Mouse (Mus musculus) thymus, adult 2 months (tissue): ENCODE measurements around the gene Rpl3l. TPM values are rescaled to one million over a fixed set of nuclear protein-coding genes. Genes with fewer than 3 reads are reported as not detected.
A peak's percentile ranks its signal among the peaks of the same experiment; 100 is the strongest.

Source experiments
- DNase-seq: peaks from one replicate; pipeline ENCODE4 v3.0.0; 2021
- H3K27ac ChIP-seq: fragments of 200-500 bp; 2 replicates; pipeline ENCODE4 v1.5.1; 2012; ENCODE audit warnings: low read length, control low read depth; ENCODE audit not compliant: control insufficient read depth, insufficient read depth
- H3K27me3 ChIP-seq: fragments of 200-500 bp; 2 replicates; pipeline ENCODE4 v1.6.1; 2012; ENCODE audit warnings: mild to moderate bottlenecking, low read length, moderate library complexity, mixed read lengths; ENCODE audit not compliant: control insufficient read depth, insufficient read depth
- H3K36me3 ChIP-seq: fragments of 200-500 bp; 2 replicates; pipeline ENCODE4 v1.6.1; 2012; ENCODE audit warnings: mild to moderate bottlenecking, low read length, moderate library complexity; ENCODE audit not compliant: control insufficient read depth, insufficient read depth
- H3K4me1 ChIP-seq: fragments of 200-500 bp; replicated peaks from 2 replicates; pipeline ENCODE4 v1.6.1; 2012; ENCODE audit warnings: low read length; ENCODE audit not compliant: control insufficient read depth, insufficient read depth
- H3K4me3 ChIP-seq: fragments of 200-500 bp; 2 replicates; pipeline ENCODE4 v1.5.1; 2012; ENCODE audit warnings: mild to moderate bottlenecking, low read length, control low read depth, moderate library complexity; ENCODE audit not compliant: control insufficient read depth, insufficient read depth
- CTCF ChIP-seq: fragments of 200-500 bp; IDR thresholded peaks from 2 replicates; pipeline ENCODE4 v1.5.1; 2012; ENCODE audit warnings: mild to moderate bottlenecking, control low read depth, low read length, moderate library complexity, borderline replicate concordance; ENCODE audit not compliant: control insufficient read depth, poor library complexity, insufficient read depth; ENCODE audit errors: extremely low read depth
- POLR2A ChIP-seq: fragments of 200-500 bp; IDR thresholded peaks from 2 replicates; pipeline ENCODE4 v1.6.1; 2012; ENCODE audit warnings: mild to moderate bottlenecking, low read length, control low read depth, moderate library complexity; ENCODE audit not compliant: control insufficient read depth, poor library complexity, insufficient read depth; ENCODE audit errors: extremely low read depth
- WGBS: fragments of 180-500 bp; shearing (Covaris S2); methylation state at CpG from one replicate; pipeline ENCODE4 v1.1.7; 2018; 5-methylcytosine and 5-hydroxymethylcytosine counted together
- polyA plus RNA-seq: library from polyadenylated mRNA; depleted of rRNA; stranded (reverse); fragments of >200 nt; gene quantifications from 2 replicates; pipeline ENCODE4 v1.2.3, GENCODE M21; 2012

The Rpl3l gene
- polyA plus RNA-seq, 1 experiment: 7.2 TPM

GRCm38 (mm10) chr17:24695326-24696010, 32.2 kb upstream of the Rpl3l start:
- Histone ChIP-seq H3K27me3 (0 out of 2 replicates have a peak, but pooled peaks cover 2% of the 10 kb centered on the region), H3K36me3 (no peaks in the 10 kb centered on the region), H3K4me3 (peak overlapping the region; percentile 71), H3K27ac (no peak overlapping the region), H3K4me1 (peaks cover 17% of the 10 kb centered on the region)
- WGBS: 21% methylated on average over 51 of the region's 51 CpGs
- no peak for DNase-seq
- TF ChIP-seq CTCF (no peak), POLR2A (no peak)

- WGBS: under 1% methylated on average over 75 of the region's 76 CpGs
- Histone ChIP-seq H3K27me3 (no peaks in the 10 kb centered on the region), H3K27ac (no peak within 1 kb of the TSS), H3K4me3 (peak within 1 kb of the TSS; percentile 71), H3K36me3 (no peaks in the 10 kb centered on the region), H3K4me1 (peaks cover 17% of the 10 kb centered on the region)
- peak; percentile 87 for DNase-seq
- TF ChIP-seq CTCF (peak; percentile 24; the same call in 1 of the 2 replicates), POLR2A (peak; percentile 63; the same call in 1 of the 2 replicates)
Measured at GRCm38 (mm10) chr17:24696011-24696697, 31.5 kb upstream of the Rpl3l start, which contains the start of the genes Gfer and Noxo1. TSS of gene Gfer (minus strand) at chr17:24696156. TSS of gene Noxo1 (plus strand) at chr17:24696234.

- H3K4me3 ChIP-seq: no peak overlapping the region
- 36% methylated on average over 5 of the region's 5 CpGs for WGBS
Measured at GRCm38 (mm10) chr17:24697985-24698384, 29.6 kb upstream of the Rpl3l start.

GRCm38 (mm10) chr17:24698715-24699114, 28.9 kb upstream of the Rpl3l start:
- WGBS: 95% methylated on average over 9 of the region's 9 CpGs
- H3K27me3 ChIP-seq: no peaks in the 10 kb centered on the region
- H3K4me1 ChIP-seq: peaks cover 17% of the 10 kb centered on the region
- peaks cover 8% of the 10 kb centered on the region; the same call in 1 of the 2 replicates for H3K36me3 ChIP-seq
- H3K4me3 ChIP-seq: no peak overlapping the region
- DNase-seq: no peak
- no peak overlapping the region for H3K27ac ChIP-seq
- no peak for TF ChIP-seq POLR2A

More at GRCm38 (mm10) chr17:24697985-24698384, 29.6 kb upstream of the Rpl3l start:
- no peak for DNase-seq
- 0 out of 2 replicates have a peak, but pooled peaks cover 8% of the 10 kb centered on the region for H3K36me3 ChIP-seq
- no peaks in the 10 kb centered on the region for H3K27me3 ChIP-seq
- TF ChIP-seq CTCF (no peak), POLR2A (no peak)
- peaks cover 17% of the 10 kb centered on the region for H3K4me1 ChIP-seq
- H3K27ac ChIP-seq: peak overlapping the region; percentile 40

- TF ChIP-seq CTCF (no peak), POLR2A (no peak)
- H3K36me3 ChIP-seq: peaks cover 12% of the 10 kb centered on the region
- peaks cover 17% of the 10 kb centered on the region for H3K4me1 ChIP-seq
- 92% methylated on average over 2 of the region's 2 CpGs for WGBS
- H3K4me3 ChIP-seq: no peak overlapping the region
- no peak overlapping the region for H3K27ac ChIP-seq
- no peak for DNase-seq
- no peaks in the 10 kb centered on the region for H3K27me3 ChIP-seq
Measured at GRCm38 (mm10) chr17:24699473-24699872, 28.1 kb upstream of the Rpl3l start.

GRCm38 (mm10) chr17:24701251-24701650, 26.4 kb upstream of the Rpl3l start:
- WGBS: 97% methylated on average over 9 of the region's 9 CpGs
- H3K4me1 ChIP-seq: peaks cover 14% of the 10 kb centered on the region
- TF ChIP-seq POLR2A (no peak), CTCF (no peak)
- DNase-seq: no peak
- H3K27me3 ChIP-seq: no peaks in the 10 kb centered on the region
- peaks cover 12% of the 10 kb centered on the region for H3K36me3 ChIP-seq
- H3K4me3 ChIP-seq: no peak overlapping the region
- no peak overlapping the region for H3K27ac ChIP-seq

GRCm38 (mm10) chr17:24705821-24706220, 21.8 kb upstream of the Rpl3l start:
- no peaks in the 10 kb centered on the region for H3K4me1 ChIP-seq
- peaks cover 12% of the 10 kb centered on the region for H3K36me3 ChIP-seq
- no peak overlapping the region for H3K27ac ChIP-seq
- H3K4me3 ChIP-seq: no peak overlapping the region
- no peaks in the 10 kb centered on the region for H3K27me3 ChIP-seq
- TF ChIP-seq POLR2A: no peak
- TF ChIP-seq CTCF: no peak
- no peak for DNase-seq
- WGBS: 97% methylated on average over 3 of the region's 3 CpGs
